Mouse (Mus musculus) G1E (cell line): ENCODE data around the gene Kif1c.

Experiments
- CTCF ChIP-seq: IDR thresholded peaks from 2 replicates; pipeline ENCODE4 v1.5.1; 2012; ENCODE audit warnings: low read depth, low read length, inconsistent platforms, mixed read lengths
- GATA1 ChIP-seq: IDR thresholded peaks from 2 replicates; pipeline ENCODE4 v1.6.1; 2012; ENCODE audit warnings: borderline replicate concordance, low read length, inconsistent platforms, mixed read lengths
- TAL1 ChIP-seq: conservative IDR thresholded peaks from 2 replicates; pipeline ENCODE4 v1.6.1; 2012; ENCODE audit warnings: low read depth, low read length, inconsistent platforms, mixed read lengths

- TF ChIP-seq TAL1 (no peak), CTCF (no peak), GATA1 (no peak)
Measured at GRCm38 (mm10) chr11:70693504-70693903, 6.8 kb upstream of the Kif1c start.
